Mouse (Mus musculus): ENCODE measurements around the gene Rab34. TPM values are rescaled to one million over a fixed set of nuclear protein-coding genes. Genes with fewer than 3 reads are reported as not detected.

Gene Rab34
- polyA plus RNA-seq, 1 experiment from 2014 or later: 55.7 TPM

- H3K4me2 ChIP-seq (ENCODE audit: low read length): no peak overlapping the region
- no peak overlapping the region for H3K27ac ChIP-seq (ENCODE audit: low read length)
- no peak overlapping the region for H3K4me3 ChIP-seq (ENCODE audit: low read depth, low read length)
- 64% methylated on average over 5 of the region's 5 CpGs for WGBS
- no peaks in the 10 kb centered on the region for H3K27me3 ChIP-seq (ENCODE audit: control insufficient read depth, insufficient read depth, low read depth, low read length)
- H3K36me3 ChIP-seq (ENCODE audit: control insufficient read depth, insufficient read depth, low read length): peaks cover 30% of the 10 kb centered on the region
- H3K4me1 ChIP-seq (ENCODE audit: control insufficient read depth, insufficient read depth, low read length): peaks cover 10% of the 10 kb centered on the region; the same call in 1 of the 2 replicates
- ATAC-seq: no peak
- H3K9ac ChIP-seq (ENCODE audit: low read depth, low read length): no peak overlapping the region
- no peaks in the 10 kb centered on the region for H3K9me3 ChIP-seq (replicated peaks; ENCODE audit: control insufficient read depth, low read length, poor library complexity, severe bottlenecking)
These were observed 32.6 kb upstream of the Rab34 start for GRCm38 (mm10) chr11:78155674-78156073.

GRCm38 (mm10) chr11:78156156-78156699 lies 32.0 kb upstream of the Rab34 start:
- ATAC-seq: no peak
- Histone ChIP-seq H3K4me1 (ENCODE audit: control insufficient read depth, insufficient read depth, low read length) (peaks cover 10% of the 10 kb centered on the region; the same call in 1 of the 2 replicates), H3K9ac (ENCODE audit: low read depth, low read length) (no peak overlapping the region), H3K4me3 (ENCODE audit: low read depth, low read length) (no peak overlapping the region), H3K36me3 (ENCODE audit: control insufficient read depth, insufficient read depth, low read length) (peaks cover 34% of the 10 kb centered on the region), H3K27ac (ENCODE audit: low read length) (no peak overlapping the region; the same call in 1 of the 2 replicates), H3K4me2 (ENCODE audit: low read length) (no peak overlapping the region), H3K9me3 (replicated peaks; ENCODE audit: control insufficient read depth, low read length, poor library complexity, severe bottlenecking) (no peaks in the 10 kb centered on the region), H3K27me3 (ENCODE audit: control insufficient read depth, insufficient read depth, low read depth, low read length) (no peaks in the 10 kb centered on the region)
- 56% methylated on average over 6 of the region's 6 CpGs for WGBS

- Histone ChIP-seq H3K4me1 (ENCODE audit: control insufficient read depth, insufficient read depth, low read length) (peaks cover 27% of the 10 kb centered on the region), H3K36me3 (ENCODE audit: control insufficient read depth, insufficient read depth, low read length) (peaks cover 30% of the 10 kb centered on the region), H3K9me3 (replicated peaks; ENCODE audit: control insufficient read depth, low read length, poor library complexity, severe bottlenecking) (no peaks in the 10 kb centered on the region), H3K27me3 (ENCODE audit: control insufficient read depth, insufficient read depth, low read depth, low read length) (no peaks in the 10 kb centered on the region), H3K4me3 (ENCODE audit: low read depth, low read length) (no peak overlapping the region), H3K4me2 (ENCODE audit: low read length) (no peak overlapping the region), H3K9ac (ENCODE audit: low read depth, low read length) (no peak overlapping the region), H3K27ac (ENCODE audit: low read length) (no peak overlapping the region)
- peak; percentile 14; the same call in 1 of the 2 replicates for ATAC-seq
- 27% methylated on average over 2 of the region's 2 CpGs for WGBS
These were observed 29.1 kb upstream of the Rab34 start for GRCm38 (mm10) chr11:78159096-78159495.

- Histone ChIP-seq H3K9me3 (replicated peaks; ENCODE audit: control insufficient read depth, low read length, poor library complexity, severe bottlenecking) (no peaks in the 10 kb centered on the region), H3K4me1 (ENCODE audit: control insufficient read depth, insufficient read depth, low read length) (peaks cover 25% of the 10 kb centered on the region), H3K27ac (ENCODE audit: low read length) (no peak overlapping the region), H3K4me3 (ENCODE audit: low read depth, low read length) (no peak overlapping the region), H3K4me2 (ENCODE audit: low read length) (no peak overlapping the region), H3K36me3 (ENCODE audit: control insufficient read depth, insufficient read depth, low read length) (peaks cover 28% of the 10 kb centered on the region), H3K27me3 (ENCODE audit: control insufficient read depth, insufficient read depth, low read depth, low read length) (no peaks in the 10 kb centered on the region), H3K9ac (ENCODE audit: low read depth, low read length) (no peak overlapping the region)
- ATAC-seq: no peak
- WGBS: 78% methylated on average over 7 of the region's 7 CpGs
These were observed 28.7 kb upstream of the Rab34 start for GRCm38 (mm10) chr11:78159557-78159956.

GRCm38 (mm10) chr11:78160171-78160570 lies 28.1 kb upstream of the Rab34 start:
- peaks cover 22% of the 10 kb centered on the region for H3K4me1 ChIP-seq (ENCODE audit: control insufficient read depth, insufficient read depth, low read length)

GRCm38 (mm10) chr11:78160675-78161074 lies 27.6 kb upstream of the Rab34 start:
- Histone ChIP-seq H3K27me3 (ENCODE audit: control insufficient read depth, insufficient read depth, low read depth, low read length) (no peaks in the 10 kb centered on the region), H3K4me2 (ENCODE audit: low read length) (no peak overlapping the region), H3K4me1 (ENCODE audit: control insufficient read depth, insufficient read depth, low read length) (peaks cover 23% of the 10 kb centered on the region), H3K9ac (ENCODE audit: low read depth, low read length) (no peak overlapping the region), H3K36me3 (ENCODE audit: control insufficient read depth, insufficient read depth, low read length) (peaks cover 24% of the 10 kb centered on the region), H3K9me3 (replicated peaks; ENCODE audit: control insufficient read depth, low read length, poor library complexity, severe bottlenecking) (no peaks in the 10 kb centered on the region), H3K4me3 (ENCODE audit: low read depth, low read length) (no peak overlapping the region), H3K27ac (ENCODE audit: low read length) (no peak overlapping the region)
- no peak for ATAC-seq
- WGBS: 91% methylated on average over 3 of the region's 3 CpGs

More at GRCm38 (mm10) chr11:78160171-78160570, 28.1 kb upstream of the Rab34 start:
- no peak for ATAC-seq
- Histone ChIP-seq H3K4me2 (ENCODE audit: low read length) (no peak overlapping the region), H3K9me3 (replicated peaks; ENCODE audit: control insufficient read depth, low read length, poor library complexity, severe bottlenecking) (no peaks in the 10 kb centered on the region), H3K4me3 (ENCODE audit: low read depth, low read length) (no peak overlapping the region), H3K27me3 (ENCODE audit: control insufficient read depth, insufficient read depth, low read depth, low read length) (no peaks in the 10 kb centered on the region), H3K36me3 (ENCODE audit: control insufficient read depth, insufficient read depth, low read length) (peaks cover 24% of the 10 kb centered on the region), H3K27ac (ENCODE audit: low read length) (no peak overlapping the region), H3K9ac (ENCODE audit: low read depth, low read length) (no peak overlapping the region)
- 90% methylated on average over 18 of the region's 18 CpGs for WGBS

- Histone ChIP-seq H3K36me3 (ENCODE audit: control insufficient read depth, insufficient read depth, low read length) (peaks cover 24% of the 10 kb centered on the region), H3K27ac (ENCODE audit: low read length) (no peak overlapping the region), H3K27me3 (ENCODE audit: control insufficient read depth, insufficient read depth, low read depth, low read length) (no peaks in the 10 kb centered on the region), H3K9ac (ENCODE audit: low read depth, low read length) (no peak overlapping the region), H3K4me1 (ENCODE audit: control insufficient read depth, insufficient read depth, low read length) (peaks cover 28% of the 10 kb centered on the region), H3K4me2 (ENCODE audit: low read length) (no peak overlapping the region), H3K9me3 (replicated peaks; ENCODE audit: control insufficient read depth, low read length, poor library complexity, severe bottlenecking) (no peaks in the 10 kb centered on the region), H3K4me3 (ENCODE audit: low read depth, low read length) (no peak overlapping the region)
- 93% methylated on average over 14 of the region's 14 CpGs for WGBS
- no peak for ATAC-seq
These were observed 27.1 kb upstream of the Rab34 start for GRCm38 (mm10) chr11:78161169-78161568.

- peaks cover 31% of the 10 kb centered on the region for H3K4me1 ChIP-seq (ENCODE audit: control insufficient read depth, insufficient read depth, low read length)
These were observed 26.3 kb upstream of the Rab34 start for GRCm38 (mm10) chr11:78161968-78162367.

GRCm38 (mm10) chr11:78162504-78162903 lies 25.7 kb upstream of the Rab34 start:
- no peak for ATAC-seq
- Histone ChIP-seq H3K4me1 (ENCODE audit: control insufficient read depth, insufficient read depth, low read length) (peaks cover 31% of the 10 kb centered on the region), H3K27ac (ENCODE audit: low read length) (peak overlapping the region; percentile 63), H3K36me3 (ENCODE audit: control insufficient read depth, insufficient read depth, low read length) (peaks cover 24% of the 10 kb centered on the region), H3K4me2 (ENCODE audit: low read length) (peak overlapping the region; percentile 67), H3K9ac (ENCODE audit: low read depth, low read length) (peak overlapping the region; percentile 17; the same call in 1 of the 2 replicates), H3K4me3 (ENCODE audit: low read depth, low read length) (peak overlapping the region; percentile 98; the same call in 1 of the 2 replicates), H3K27me3 (ENCODE audit: control insufficient read depth, insufficient read depth, low read depth, low read length) (no peaks in the 10 kb centered on the region), H3K9me3 (replicated peaks; ENCODE audit: control insufficient read depth, low read length, poor library complexity, severe bottlenecking) (no peaks in the 10 kb centered on the region)
- WGBS: 32% methylated on average over 6 of the region's 6 CpGs

More at GRCm38 (mm10) chr11:78161968-78162367, 26.3 kb upstream of the Rab34 start:
- Histone ChIP-seq H3K4me3 (ENCODE audit: low read depth, low read length) (no peak overlapping the region), H3K9ac (ENCODE audit: low read depth, low read length) (0 out of 2 replicates have a peak overlapping the region, but pooled peaks have one; percentile 17), H3K4me2 (ENCODE audit: low read length) (peak overlapping the region; percentile 67), H3K27me3 (ENCODE audit: control insufficient read depth, insufficient read depth, low read depth, low read length) (no peaks in the 10 kb centered on the region), H3K9me3 (replicated peaks; ENCODE audit: control insufficient read depth, low read length, poor library complexity, severe bottlenecking) (no peaks in the 10 kb centered on the region), H3K27ac (ENCODE audit: low read length) (peak overlapping the region; percentile 63), H3K36me3 (ENCODE audit: control insufficient read depth, insufficient read depth, low read length) (peaks cover 24% of the 10 kb centered on the region)
- 61% methylated on average over 4 of the region's 4 CpGs for WGBS
- no peak for ATAC-seq
